Mouse (Mus musculus): ENCODE results near the gene Pde1b. TPM values are rescaled to one million over a fixed set of nuclear protein-coding genes. Genes with fewer than 3 reads are reported as not detected.
A peak's percentile ranks its signal among the peaks of the same experiment; 100 is the strongest.

The Pde1b gene
- total RNA-seq, 2 experiments from 2014 or later, result 72.2 to 96.7 TPM

DNA sequence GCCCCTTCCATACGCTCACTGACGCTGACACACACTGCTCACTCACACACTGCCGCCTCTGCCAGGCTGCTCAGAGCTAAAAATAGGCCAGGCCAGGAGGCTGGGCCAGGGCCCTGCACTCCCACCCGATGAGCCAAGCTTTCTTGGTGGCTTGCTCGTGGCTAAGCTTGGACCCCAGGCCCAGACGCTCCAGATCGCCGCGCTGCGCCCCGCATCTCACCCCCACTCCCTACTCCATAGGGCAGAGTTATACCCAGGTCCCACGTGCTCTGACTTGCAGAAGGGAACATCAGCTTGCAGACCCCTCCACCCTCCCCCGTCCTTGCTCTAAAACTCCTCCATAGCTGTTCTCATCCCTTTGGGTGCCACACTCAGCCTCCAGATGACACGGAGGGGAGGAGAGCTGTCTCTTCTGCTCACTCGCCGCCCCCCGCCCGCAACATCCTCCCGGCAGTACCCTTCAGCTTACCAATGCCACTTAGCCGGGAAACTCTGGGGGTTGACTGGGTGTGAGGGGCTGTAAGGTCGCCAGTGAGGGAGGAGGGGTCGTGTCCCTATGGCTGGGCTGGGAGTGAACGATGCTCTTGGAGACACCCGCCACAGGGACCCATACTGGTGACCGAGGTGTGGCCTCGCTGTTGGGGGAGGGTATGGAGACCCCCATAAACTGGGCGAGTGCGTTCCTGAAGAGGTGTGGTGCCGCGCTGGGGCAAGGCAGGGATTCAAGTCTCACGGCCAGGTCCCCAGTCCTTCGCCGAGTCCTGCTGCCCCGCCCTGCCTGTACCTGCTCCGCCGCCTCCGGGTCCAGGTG lies 34.4 kb downstream of the Pde1b start:
- intact Hi-C loops (cut with DNase I), result loop anchor here (2.0 kb wide), 1 partner anchor 52 kb away; no protein-coding TSS in a partner anchor

GRCm38 (mm10) chr15:103537822-103538213 lies 35.0 kb downstream of the Pde1b start, which contains the start of gene Ppp1r1a:
Ppp1r1a (minus strand) TSS chr15:103538003.
- intact Hi-C loops (cut with DNase I), result loop anchor here (2.0 kb wide), 1 partner anchor 53 kb away; no protein-coding TSS in a partner anchor
- DNase-seq (ENCODE audit: extremely low spot score in 1 of 2, low spot score in 2 of 2), result peak in 1 of 2 experiments; percentile 90

More for the DNA sequence above, 34.4 kb downstream of the Pde1b start:
- DNase-seq (ENCODE audit: extremely low spot score in 1 of 2, low spot score in 2 of 2), result peak in 1 of 2 experiments; percentile 66

- DNase-seq (ENCODE audit: extremely low spot score in 1 of 2, low spot score in 2 of 2), result peak in 1 of 2 experiments; percentile 2
- intact Hi-C loops (cut with DNase I), result no loop called here
These were observed 36.4 kb downstream of the Pde1b start for GRCm38 (mm10) chr15:103539259-103539658.

- intact Hi-C loops (cut with DNase I), result no loop called here
- no peak for DNase-seq (ENCODE audit: extremely low spot score in 1 of 2, low spot score in 2 of 2)
These were observed 37.8 kb downstream of the Pde1b start for GRCm38 (mm10) chr15:103540646-103541045.

GRCm38 (mm10) chr15:103542526-103542925 lies 39.7 kb downstream of the Pde1b start:
- intact Hi-C loops (cut with DNase I), result no loop called here
- no peak for DNase-seq (ENCODE audit: extremely low spot score in 1 of 2, low spot score in 2 of 2)

DNA sequence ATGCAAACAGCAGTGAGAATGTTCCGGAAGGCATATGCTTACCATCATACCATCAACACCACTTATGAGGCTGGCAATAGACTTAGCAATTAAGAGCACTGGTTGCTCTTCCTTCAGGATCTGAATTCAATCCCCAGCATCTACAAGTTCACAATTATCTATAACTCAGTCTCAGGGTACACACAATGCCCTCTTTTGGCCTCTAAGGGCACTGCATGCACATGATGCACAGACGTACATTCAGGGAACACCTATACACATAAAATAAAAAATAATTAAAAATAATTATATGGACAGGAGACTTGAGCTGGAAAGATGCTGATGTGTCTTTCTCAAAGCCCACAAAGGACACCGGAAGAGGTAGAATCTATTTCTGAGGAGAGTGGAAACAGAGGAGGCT lies 45.1 kb downstream of the Pde1b start:
- intact Hi-C loops (cut with DNase I), result no loop called here
- DNase-seq (ENCODE audit: extremely low spot score in 1 of 2, low spot score in 2 of 2), result no peak

- intact Hi-C loops (cut with DNase I), result no loop called here
- no peak for DNase-seq (ENCODE audit: extremely low spot score in 1 of 2, low spot score in 2 of 2)
These were observed 46.6 kb downstream of the Pde1b start for GRCm38 (mm10) chr15:103549475-103549874.

GRCm38 (mm10) chr15:103551053-103551452 lies 48.2 kb downstream of the Pde1b start:
- DNase-seq (ENCODE audit: extremely low spot score in 1 of 2, low spot score in 2 of 2), result peak in 1 of 2 experiments; percentile 31
- intact Hi-C loops (cut with DNase I), result no loop called here

- intact Hi-C loops (cut with DNase I), result no loop called here
- peak; percentile 43 to 76 for DNase-seq (ENCODE audit: extremely low spot score in 1 of 2, low spot score in 2 of 2)
These were observed 49.4 kb downstream of the Pde1b start for GRCm38 (mm10) chr15:103552096-103552690.

- intact Hi-C loops (cut with DNase I), result no loop called here
- DNase-seq (ENCODE audit: extremely low spot score in 1 of 2, low spot score in 2 of 2), result no peak
These were observed 62.1 kb downstream of the Pde1b start, which contains the start of gene Glycam1 for GRCm38 (mm10) chr15:103564981-103565380. Glycam1 (minus strand) TSS chr15:103565081.

Other genes starting within 250 kb of the Pde1b start
- gene Nfe2, start 244.6 kb upstream of the Pde1b start, total RNA-seq (2021), result not detected
- 100 to 1,000 TPM; 111 TPM for gene Copz1, start 230.3 kb upstream of the Pde1b start, total RNA-seq (2021)
- gene Gpr84, start 192.4 kb upstream of the Pde1b start, total RNA-seq (2021), result under 1 TPM; 0.67 to 0.97 TPM
- gene Zfp385a, start 162.9 kb upstream of the Pde1b start, total RNA-seq (2021), result 10 to 100 TPM; 47.5 to 51.2 TPM
- 1 to 10 TPM; 6.0 to 6.6 TPM for gene Itga5, start 136.3 kb upstream of the Pde1b start, total RNA-seq (2021)
- gene Gtsf1, start 72.6 kb upstream of the Pde1b start, total RNA-seq (2021), result not detected
- gene Gtsf2, start 54.6 kb upstream of the Pde1b start, total RNA-seq (2021), result not detected
- 10 to 100 TPM in 1 of 2 experiments, 1 to 10 TPM in 1; 9.9 to 10.1 TPM for gene Nckap1l, start 49.2 kb upstream of the Pde1b start, total RNA-seq (2021)
- gene Ppp1r1a, start 35.0 kb downstream of the Pde1b start, total RNA-seq (2021), result 100 to 1,000 TPM; 164 to 182 TPM
- not detected for gene Glycam1, start 62.0 kb downstream of the Pde1b start, total RNA-seq (2021)

All from left cerebral cortex, postnatal 10 days (tissue).